Mouse (Mus musculus) C2C12 (cell line): Measurements from ENCODE around the gene H2-DMb2. TPM values are rescaled to one million over a fixed set of nuclear protein-coding genes. Genes with fewer than 3 reads are reported as not detected.

ENCODE experiments used
- H3K27me3 ChIP-seq: one replicate; pipeline ENCODE4 v1.6.1; 2011; ENCODE audit not compliant: control insufficient read depth, insufficient read depth, insufficient read length
- H3K36me3 ChIP-seq: one replicate; pipeline ENCODE4 v1.6.1; 2011; ENCODE audit not compliant: control insufficient read depth, insufficient read depth
- H3K4me3 ChIP-seq: one replicate; pipeline ENCODE4 v1.5.1; 2011; ENCODE audit warnings: mild to moderate bottlenecking, control low read depth; ENCODE audit not compliant: poor library complexity, insufficient read depth, severe bottlenecking
- H3K79me2 ChIP-seq: one replicate; pipeline ENCODE4 v1.6.1; 2011; ENCODE audit not compliant: control insufficient read depth, insufficient read depth
- H3K79me3 ChIP-seq: one replicate; pipeline ENCODE4 v1.6.1; 2011; ENCODE audit warnings: low read depth, control low read depth
- H3ac ChIP-seq: one replicate; pipeline ENCODE3; 2011; ENCODE audit warnings: low read depth; ENCODE audit not compliant: control insufficient read depth, insufficient read length
- CEBPB ChIP-seq: IDR thresholded peaks from one replicate; pipeline ENCODE4 v1.6.1; 2011; ENCODE audit warnings: low read depth, mild to moderate bottlenecking, control low read depth, moderate library complexity
- CTCF ChIP-seq: IDR thresholded peaks from one replicate; pipeline ENCODE4 v1.5.1; 2011; ENCODE audit not compliant: control insufficient read depth, insufficient read depth, insufficient read length
- FOSL1 ChIP-seq: IDR thresholded peaks from one replicate; pipeline ENCODE4 v1.8.0; 2011; ENCODE audit warnings: mild to moderate bottlenecking, low read length; ENCODE audit not compliant: poor library complexity, insufficient read depth, severe bottlenecking
- MAX ChIP-seq: IDR thresholded peaks from one replicate; pipeline ENCODE4 v1.6.1; 2011; ENCODE audit warnings: mild to moderate bottlenecking, control low read depth
- MYOD1 ChIP-seq: IDR thresholded peaks from one replicate; pipeline ENCODE4 v1.6.1; 2011; ENCODE audit warnings: low read depth; ENCODE audit not compliant: control insufficient read depth, insufficient read length
- MYOG ChIP-seq: IDR thresholded peaks from one replicate; pipeline ENCODE4 v1.6.1; 2011; ENCODE audit not compliant: control insufficient read depth, insufficient read length; ENCODE audit errors: extremely low read depth
- USF1 ChIP-seq: IDR thresholded peaks from one replicate; pipeline ENCODE4 v1.6.1; 2011; ENCODE audit warnings: low read depth, mild to moderate bottlenecking, control low read depth, moderate library complexity
- polyA plus RNA-seq: library from polyadenylated mRNA; unstranded; fragments of >200 nt; fragmentation: generic; extraction: Trizol; gene quantifications from one replicate; pipeline ENCODE4 v1.2.1, GENCODE M21; 2012; ENCODE audit warnings: missing spikeins

The H2-DMb2 gene
- polyA plus RNA-seq, 1 experiment = not detected

DNA sequence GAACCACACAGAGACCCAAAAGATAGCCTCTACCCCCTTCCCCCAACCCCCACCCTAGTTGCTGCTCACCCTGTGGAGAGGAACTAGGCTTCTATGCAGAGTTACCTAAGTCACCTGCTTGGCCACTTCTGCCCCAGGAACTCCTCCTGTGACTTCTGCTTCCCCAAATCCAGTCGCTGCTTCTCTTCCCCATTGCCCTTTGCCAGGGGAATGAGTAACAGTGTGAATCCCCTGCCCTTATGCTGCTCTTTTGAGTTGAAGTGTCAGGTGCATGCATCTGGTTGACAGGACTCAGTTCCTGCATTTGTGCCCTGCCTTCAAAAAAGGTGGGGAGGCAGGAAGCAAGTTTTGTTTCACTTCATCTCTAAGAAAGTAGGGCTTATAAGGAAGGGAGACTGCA lies 31.0 kb downstream of the H2-DMb2 start:
- Histone ChIP-seq H3K27me3 (no peaks in the 10 kb centered on the region), H3K79me3 (no peaks in the 10 kb centered on the region), H3ac (no peak overlapping the region), H3K36me3 (no peaks in the 10 kb centered on the region), H3K4me3 (no peak overlapping the region), H3K79me2 (no peaks in the 10 kb centered on the region)
- TF ChIP-seq CTCF (no peak), FOSL1 (no peak), MYOG (no peak), CEBPB (no peak), USF1 (no peak), MAX (no peak), MYOD1 (no peak)

- Histone ChIP-seq H3K79me3 (no peaks in the 10 kb centered on the region), H3K4me3 (no peak overlapping the region)
- TF ChIP-seq CTCF (no peak), MYOG (no peak), MYOD1 (no peak), CEBPB (no peak)
Observed at GRCm38 (mm10) chr17:34177179-34177578, 34.1 kb downstream of the H2-DMb2 start.

DNA sequence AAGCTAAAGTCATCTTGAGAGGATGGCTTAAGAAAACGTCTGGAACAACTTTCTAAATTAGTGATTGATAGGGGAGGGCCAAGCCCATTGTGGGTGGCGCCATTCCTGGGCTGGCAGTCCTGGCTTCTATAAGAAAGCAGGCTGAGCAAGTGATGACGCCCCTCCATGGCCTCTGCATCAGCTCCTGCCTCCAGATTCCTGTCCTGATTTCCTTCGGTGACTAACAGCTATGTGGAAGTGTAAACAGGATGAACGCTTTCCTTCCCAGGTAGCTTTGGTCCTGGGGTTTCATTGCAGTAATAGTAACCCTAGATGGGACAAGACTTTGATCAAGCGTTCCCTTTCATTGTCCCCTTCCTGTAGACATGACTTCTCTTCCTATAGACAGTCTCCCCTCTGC lies 35.9 kb downstream of the H2-DMb2 start:
- H3K4me3 ChIP-seq = no peak overlapping the region
- H3K79me2 ChIP-seq = no peaks in the 10 kb centered on the region
- no peak overlapping the region for H3ac ChIP-seq
- peaks cover 24% of the 10 kb centered on the region for H3K27me3 ChIP-seq
- no peaks in the 10 kb centered on the region for H3K79me3 ChIP-seq
- TF ChIP-seq MYOG (no peak), MAX (no peak), CTCF (no peak), MYOD1 (no peak), CEBPB (no peak), USF1 (no peak), FOSL1 (no peak)
- H3K36me3 ChIP-seq = no peaks in the 10 kb centered on the region

More at GRCm38 (mm10) chr17:34177179-34177578, 34.1 kb downstream of the H2-DMb2 start:
- Histone ChIP-seq H3K27me3 (peaks cover 11% of the 10 kb centered on the region), H3ac (no peak overlapping the region), H3K36me3 (no peaks in the 10 kb centered on the region), H3K79me2 (no peaks in the 10 kb centered on the region)

DNA sequence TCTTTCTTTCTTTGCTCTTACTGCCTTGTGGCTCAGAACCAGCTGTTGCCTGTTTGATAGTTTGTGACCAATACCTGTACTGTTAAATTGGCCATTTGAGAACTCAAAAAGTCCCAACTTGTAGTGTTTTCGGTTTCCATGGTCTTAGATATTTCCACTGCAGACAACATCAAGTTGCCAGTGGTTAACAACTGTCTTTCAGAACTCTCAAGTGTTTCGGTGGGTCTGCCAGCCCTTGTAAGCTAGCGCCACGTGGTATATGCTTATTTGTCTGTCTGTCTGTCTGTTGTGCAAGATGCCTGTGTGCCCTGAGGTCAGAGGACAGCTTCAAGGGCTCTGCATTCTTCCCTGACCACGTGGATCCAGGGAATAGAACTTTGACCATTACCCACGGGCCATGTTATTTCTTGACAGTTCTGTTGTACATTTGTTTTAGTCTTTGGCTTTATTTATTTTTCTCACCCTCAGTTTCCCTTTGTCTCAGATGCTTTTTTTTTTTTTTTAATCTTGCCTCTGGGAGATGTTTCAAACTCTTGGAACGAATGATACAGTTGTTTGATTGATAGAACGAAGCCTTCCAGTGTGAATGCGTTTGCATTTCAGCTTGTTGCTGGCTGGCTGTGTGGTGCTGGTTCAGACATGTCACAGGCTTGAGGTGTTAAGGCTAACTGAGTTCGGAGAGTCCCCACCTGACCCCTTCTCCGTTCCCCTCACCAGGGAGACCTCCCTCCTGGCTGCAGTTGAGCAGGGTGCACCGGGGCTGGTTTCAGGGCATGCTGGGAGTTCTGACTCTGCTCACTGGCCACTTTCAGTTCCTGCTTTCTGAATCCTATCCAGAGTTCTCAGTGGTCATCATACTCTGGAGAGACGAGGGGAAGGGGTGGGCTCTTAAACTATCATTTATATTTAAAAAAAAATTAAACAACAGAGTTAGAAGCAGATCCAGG lies 37.1 kb downstream of the H2-DMb2 start:
- no peaks in the 10 kb centered on the region for H3K79me3 ChIP-seq
- peaks cover 30% of the 10 kb centered on the region for H3K27me3 ChIP-seq
- no peak overlapping the region for H3K4me3 ChIP-seq
- H3K79me2 ChIP-seq = no peaks in the 10 kb centered on the region
- H3K36me3 ChIP-seq = no peaks in the 10 kb centered on the region
- TF ChIP-seq MYOG (no peak), MAX (no peak), CTCF (no peak), USF1 (no peak), CEBPB (no peak), MYOD1 (no peak), FOSL1 (no peak)
- H3ac ChIP-seq = no peak overlapping the region

DNA sequence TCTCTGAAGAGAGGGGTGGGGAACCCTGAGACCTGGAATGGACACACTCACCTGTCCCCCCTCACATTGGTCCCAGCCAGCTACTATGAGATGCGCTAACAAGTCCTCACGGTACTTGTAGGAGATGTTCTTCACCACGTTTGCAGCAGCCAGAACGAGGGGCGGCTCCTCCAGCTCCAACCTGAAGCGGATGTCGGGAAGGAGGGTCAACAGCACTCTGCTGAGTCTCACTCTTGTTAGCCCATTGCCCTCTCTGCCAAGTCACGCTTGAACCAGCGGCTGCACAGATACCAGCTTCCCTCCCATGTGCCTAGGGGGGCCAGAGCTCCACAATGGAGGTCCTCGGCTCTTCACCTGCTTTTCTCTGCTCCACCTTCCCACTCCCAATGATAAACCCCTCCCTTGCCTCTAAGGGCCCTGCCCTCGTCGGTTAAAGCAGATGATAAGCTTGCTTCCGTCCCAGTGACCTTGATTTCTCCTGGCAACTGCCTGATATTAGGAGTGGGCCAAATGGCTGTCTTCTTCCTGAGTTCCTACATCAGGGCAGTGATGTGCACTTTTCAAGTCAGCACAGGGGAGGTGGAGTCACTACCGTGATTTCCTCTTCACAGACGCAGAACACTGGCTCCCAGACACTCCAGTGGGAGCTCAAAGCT lies 40.6 kb downstream of the H2-DMb2 start:
- Histone ChIP-seq H3ac (no peak overlapping the region), H3K4me3 (no peak overlapping the region), H3K27me3 (peaks cover 48% of the 10 kb centered on the region), H3K79me2 (no peaks in the 10 kb centered on the region), H3K79me3 (no peaks in the 10 kb centered on the region), H3K36me3 (no peaks in the 10 kb centered on the region)
- TF ChIP-seq MYOD1 (no peak), CEBPB (no peak), MAX (no peak), USF1 (no peak), MYOG (no peak), FOSL1 (no peak), CTCF (no peak)

- no peaks in the 10 kb centered on the region for H3K79me3 ChIP-seq
- H3K79me2 ChIP-seq = no peaks in the 10 kb centered on the region
- TF ChIP-seq CEBPB (no peak), MYOG (no peak), MAX (no peak), FOSL1 (no peak), MYOD1 (no peak), CTCF (no peak), USF1 (no peak)
- H3K4me3 ChIP-seq = no peak overlapping the region
- peaks cover 51% of the 10 kb centered on the region for H3K27me3 ChIP-seq
- no peak overlapping the region for H3ac ChIP-seq
- no peaks in the 10 kb centered on the region for H3K36me3 ChIP-seq
Observed at GRCm38 (mm10) chr17:34185526-34185925, 42.4 kb downstream of the H2-DMb2 start.
